Mouse (Mus musculus): ENCODE results near the gene Skint7. TPM values are rescaled to one million over a fixed set of nuclear protein-coding genes. Genes with fewer than 3 reads are reported as not detected.
A peak's percentile ranks its signal among the peaks of the same experiment; 100 is the strongest.
"Not testable (repeated sequence)": the region's sequence is repeated elsewhere in the genome, so short reads cannot be mapped to it uniquely, and the experiment has no call there.

Skint7 gene
- total RNA-seq (2017) = not detected in 2 replicates

- no peak for ATAC-seq (replicated peaks; ENCODE audit: low read depth, poor library complexity, severe bottlenecking)
Measured at GRCm38 (mm10) chr4:111972623-111973022, at the start of gene Skint7. Gene Skint7, plus strand, starts transcription at chr4:111972923.

GRCm38 (mm10) chr4:111961309-111961708 is 11.4 kb upstream of the Skint7 start:
- ATAC-seq (replicated peaks; ENCODE audit: low read depth, poor library complexity, severe bottlenecking) = 0 out of 2 replicates have a peak, but pooled peaks have one; percentile 58

- not testable (repeated sequence) for ATAC-seq (replicated peaks; ENCODE audit: low read depth, poor library complexity, severe bottlenecking)
Measured at GRCm38 (mm10) chr4:111963241-111963640, 9.5 kb upstream of the Skint7 start.

DNA sequence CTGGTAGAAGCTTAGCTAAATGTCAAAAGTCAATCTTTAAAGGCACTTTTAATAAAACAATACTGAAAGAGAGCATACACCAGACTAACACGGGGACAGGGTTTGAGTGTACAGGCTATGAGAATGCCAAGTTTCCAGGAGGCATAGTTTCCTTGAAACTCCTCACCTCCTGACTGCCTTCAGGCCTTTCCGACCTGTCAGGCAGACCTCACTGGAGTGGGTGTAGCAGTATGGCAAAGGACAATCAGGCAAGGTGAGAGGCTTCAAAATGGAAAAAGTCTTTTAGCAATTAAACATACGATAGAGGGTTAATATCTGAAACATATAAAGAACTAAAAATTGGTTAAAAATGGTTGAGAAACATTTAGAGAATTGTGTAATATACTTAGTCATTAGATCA is 9.1 kb upstream of the Skint7 start:
- ATAC-seq (replicated peaks; ENCODE audit: low read depth, poor library complexity, severe bottlenecking) = no peak

GRCm38 (mm10) chr4:112005969-112006368 is 33.2 kb downstream of the Skint7 start, which contains the start of gene Skint1:
Gene Skint1, plus strand, starts transcription at chr4:112006269.
- no peak for ATAC-seq (replicated peaks; ENCODE audit: low read depth, poor library complexity, severe bottlenecking)

Other genes with a start within 250 kb of the Skint7 start
- not detected in 2 replicates for gene Slc5a9, start 70.0 kb upstream of the Skint7 start, total RNA-seq (2017)
- gene Skint8, start 53.5 kb upstream of the Skint7 start, total RNA-seq (2017) = not detected in 2 replicates
- not detected in 2 replicates for gene Skint1, start 33.3 kb downstream of the Skint7 start, total RNA-seq (2017)
- not detected in 2 replicates for gene Skint4, start 99.1 kb downstream of the Skint7 start, total RNA-seq (2017)